Mouse (Mus musculus) heart, postnatal 0 days (tissue): ENCODE data around the gene Espn.

ENCODE experiments used
- CTCF ChIP-seq: IDR thresholded peaks from 2 replicates; pipeline ENCODE4 v1.5.1; 2016; ENCODE audit warnings: antibody characterized with exemption, control low read depth, low read depth
- EP300 ChIP-seq: IDR thresholded peaks from 2 replicates; pipeline ENCODE4 v1.6.1; 2016; ENCODE audit warnings: antibody characterized with exemption, low read depth

DNA sequence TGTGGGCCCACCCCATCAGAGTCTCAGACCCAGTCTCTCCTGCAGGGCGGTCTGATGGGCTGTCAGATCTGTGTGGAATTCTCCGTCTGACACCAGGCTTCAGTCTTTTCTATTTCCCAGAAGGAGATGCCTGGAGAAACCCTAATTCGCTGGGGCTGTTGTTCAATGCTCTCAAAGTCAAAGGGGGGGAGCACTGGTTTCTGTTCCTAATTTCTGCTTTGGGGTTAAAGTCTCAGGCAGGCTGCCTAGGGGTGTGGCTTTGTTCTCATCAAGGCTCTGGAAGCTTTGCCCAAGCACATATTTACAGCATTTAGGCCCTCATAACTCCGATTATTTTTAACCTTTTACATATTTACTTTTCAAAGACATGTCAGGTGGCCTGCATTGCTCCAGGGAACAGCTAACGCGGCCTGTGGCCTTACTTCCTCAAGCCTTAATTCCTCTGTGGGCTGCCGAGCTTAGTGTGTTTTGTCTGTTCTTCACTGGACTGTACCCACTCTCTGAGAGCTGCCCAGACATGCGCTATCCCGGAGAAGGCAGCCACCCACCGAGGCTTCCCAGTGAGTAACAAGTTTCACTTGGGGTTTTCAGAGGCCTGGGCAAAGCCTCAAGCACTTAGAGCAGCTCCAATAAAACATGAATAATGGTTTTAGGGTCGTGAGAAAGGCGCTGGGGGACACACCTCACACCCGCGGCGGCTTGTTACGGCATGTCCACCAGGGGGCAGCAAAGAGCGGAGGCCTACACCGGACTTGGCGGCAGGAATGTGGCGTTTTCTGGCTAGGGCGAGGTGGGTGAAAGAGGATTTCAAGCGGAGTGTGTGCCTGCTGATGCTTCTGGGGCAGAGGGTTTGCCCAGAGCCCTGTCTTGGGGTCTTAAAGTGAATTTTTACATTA, 13.1 kb upstream of the Espn start:
- TF ChIP-seq EP300 = no peak
- TF ChIP-seq CTCF = peak; percentile 90
